Mouse (Mus musculus) heart, embryonic 13.5 days (tissue): Measurements from ENCODE around the gene Rpl36-ps4. TPM values are rescaled to one million over a fixed set of nuclear protein-coding genes. Genes with fewer than 3 reads are reported as not detected.
A peak's percentile ranks its signal among the peaks of the same experiment; 100 is the strongest.

Source experiments
- ATAC-seq: fragments of 200-750 bp; cut with Nextera tagmentation; 2 replicates; pipeline ENCODE4 v1.8.0; 2017; ENCODE audit warnings: moderate TSS enrichment; ENCODE audit not compliant: insufficient number of reproducible peaks, low FRiP score, low TSS enrichment; ENCODE audit errors: extremely low read depth
- H3K27ac ChIP-seq: fragments of 300-500 bp; sonication (generic); replicated peaks from 2 replicates; pipeline ENCODE4 v1.5.1; 2015; ENCODE audit warnings: moderate library complexity, mild to moderate bottlenecking, inconsistent platforms
- H3K27me3 ChIP-seq: fragments of 300-500 bp; sonication (generic); replicated peaks from 2 replicates; pipeline ENCODE4 v1.6.1; 2015; ENCODE audit warnings: mild to moderate bottlenecking, inconsistent platforms
- H3K36me3 ChIP-seq: fragments of 300-500 bp; sonication (generic); 2 replicates; pipeline ENCODE4 v1.6.1; 2015; ENCODE audit warnings: mild to moderate bottlenecking, inconsistent platforms
- H3K4me1 ChIP-seq: fragments of 300-500 bp; sonication (generic); 2 replicates; pipeline ENCODE4 v1.6.1; 2015; ENCODE audit warnings: inconsistent platforms
- H3K4me2 ChIP-seq: fragments of 300-500 bp; sonication (generic); 2 replicates; pipeline ENCODE4 v1.6.1; 2015; ENCODE audit warnings: inconsistent platforms, mild to moderate bottlenecking, moderate library complexity
- H3K4me3 ChIP-seq: fragments of 300-500 bp; sonication (generic); 2 replicates; pipeline ENCODE4 v1.5.1; 2015; ENCODE audit warnings: moderate library complexity, mild to moderate bottlenecking, inconsistent platforms
- H3K9ac ChIP-seq: fragments of 300-500 bp; sonication (generic); 2 replicates; pipeline ENCODE4 v1.6.1; 2015; ENCODE audit warnings: inconsistent platforms, mild to moderate bottlenecking, moderate library complexity
- H3K9me3 ChIP-seq: fragments of 300-500 bp; sonication (generic); 2 replicates; pipeline ENCODE4 v1.6.1; 2016; ENCODE audit warnings: inconsistent platforms
- WGBS: fragments of 180-500 bp; shearing (Covaris S2); methylation state at CpG from one replicate; pipeline ENCODE4 v1.1.7; 2015; ENCODE audit warnings: mixed read lengths; 5-methylcytosine and 5-hydroxymethylcytosine counted together
- polyA plus RNA-seq: library from polyadenylated mRNA; unstranded; fragments of >200 nt; fragmentation: Nextera tagmentation; extraction: Ambion mirVana; gene quantifications from 2 replicates; pipeline ENCODE4 v1.2.1, GENCODE M21; 2015

The Rpl36-ps4 gene
- polyA plus RNA-seq = not detected in 2 replicates

DNA sequence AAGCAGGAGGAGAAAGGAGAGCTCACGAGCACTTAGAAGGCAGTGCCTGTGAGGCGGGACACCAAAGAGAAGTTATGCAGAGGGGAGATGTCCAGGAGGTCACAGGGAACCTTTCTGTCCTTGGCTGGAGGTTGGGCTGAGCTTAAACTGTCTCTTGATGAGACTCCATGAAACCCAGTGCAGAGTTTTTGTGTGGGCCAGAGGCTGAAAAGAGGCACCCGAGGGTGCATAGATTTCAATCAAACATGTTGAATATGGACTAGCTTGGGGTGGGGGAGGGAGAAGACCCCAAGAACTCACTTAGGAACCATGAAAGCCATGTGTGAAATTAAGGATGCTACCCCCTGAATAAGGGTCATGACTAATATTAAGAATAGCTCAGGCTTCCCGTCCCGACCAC, at the start of gene Rpl36-ps4:
Gene Rpl36-ps4, plus strand, starts transcription at position 301 of the 400 bp plus-strand sequence.
- no peak for ATAC-seq
- Histone ChIP-seq H3K4me2 (no peak within 1 kb of the TSS), H3K27ac (no peak within 1 kb of the TSS), H3K27me3 (no peaks in the 10 kb centered on the region), H3K9ac (no peak within 1 kb of the TSS), H3K4me1 (no peaks in the 10 kb centered on the region), H3K4me3 (no peak within 1 kb of the TSS), H3K36me3 (no peaks in the 10 kb centered on the region), H3K9me3 (peaks cover 5% of the 10 kb centered on the region)
- 70% methylated on average over 5 of the region's 5 CpGs for WGBS

DNA sequence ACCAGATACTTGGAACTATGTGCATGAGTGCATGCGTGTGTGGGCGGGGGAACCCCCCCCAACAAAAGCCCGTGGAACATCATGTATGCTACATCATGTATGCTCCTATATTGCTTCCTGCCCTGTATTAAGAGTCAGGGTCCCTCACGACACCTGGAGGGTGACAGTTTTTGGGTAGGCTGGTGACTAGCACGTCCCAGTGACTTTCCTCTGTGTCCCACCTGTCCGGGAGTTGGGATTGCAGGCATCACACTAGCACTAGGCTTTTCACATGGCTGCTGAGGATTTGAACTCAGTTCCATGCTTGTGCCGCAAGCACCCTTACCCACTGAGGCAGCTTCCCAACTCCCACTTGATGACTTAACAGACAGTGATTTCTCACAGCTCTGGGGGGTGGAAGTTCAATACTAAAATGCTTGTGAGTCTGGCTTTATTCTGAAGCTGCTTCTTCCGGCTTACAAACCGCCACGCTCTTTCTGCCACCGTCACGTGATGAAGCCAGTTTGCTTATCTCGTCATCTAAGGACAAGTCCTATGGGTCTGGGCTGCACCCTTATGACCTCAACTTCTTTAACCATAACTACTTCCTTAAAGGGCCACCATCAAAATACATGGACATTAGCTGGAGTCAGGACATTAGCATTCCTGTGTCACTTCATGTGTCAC, 49.2 kb upstream of the Rpl36-ps4 start:
- Histone ChIP-seq H3K9me3 (no peaks in the 10 kb centered on the region), H3K27me3 (peaks cover 18% of the 10 kb centered on the region; the same call in 1 of the 2 replicates), H3K36me3 (no peaks in the 10 kb centered on the region), H3K4me3 (no peak overlapping the region), H3K4me2 (no peak overlapping the region), H3K9ac (no peak overlapping the region), H3K27ac (no peak overlapping the region), H3K4me1 (peaks cover 14% of the 10 kb centered on the region)
- 75% methylated on average over 13 of the region's 13 CpGs for WGBS
- ATAC-seq = no peak

DNA sequence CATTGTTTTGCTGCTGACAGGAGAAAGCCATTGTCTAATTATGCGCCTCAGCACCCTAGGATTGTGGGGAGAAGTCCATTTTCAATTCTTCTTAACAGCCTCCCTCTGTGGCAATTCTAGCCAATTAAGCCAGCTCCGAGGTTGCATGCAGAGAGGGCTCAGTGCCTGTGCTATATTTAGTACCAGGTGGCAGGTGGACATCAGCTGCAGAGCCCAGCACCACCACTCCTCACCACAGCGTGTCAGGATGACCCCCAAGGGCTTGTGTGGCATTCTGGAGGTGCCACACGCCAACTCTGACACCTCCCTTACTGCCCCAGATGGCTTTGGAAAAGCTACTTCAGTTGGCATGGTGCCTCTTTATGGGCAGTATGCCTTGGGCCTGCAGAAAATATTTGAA, 48.5 kb upstream of the Rpl36-ps4 start:
- ATAC-seq = no peak
- peaks cover 18% of the 10 kb centered on the region; the same call in 1 of the 2 replicates for H3K27me3 ChIP-seq
- 36% methylated on average over 4 of the region's 4 CpGs for WGBS

DNA sequence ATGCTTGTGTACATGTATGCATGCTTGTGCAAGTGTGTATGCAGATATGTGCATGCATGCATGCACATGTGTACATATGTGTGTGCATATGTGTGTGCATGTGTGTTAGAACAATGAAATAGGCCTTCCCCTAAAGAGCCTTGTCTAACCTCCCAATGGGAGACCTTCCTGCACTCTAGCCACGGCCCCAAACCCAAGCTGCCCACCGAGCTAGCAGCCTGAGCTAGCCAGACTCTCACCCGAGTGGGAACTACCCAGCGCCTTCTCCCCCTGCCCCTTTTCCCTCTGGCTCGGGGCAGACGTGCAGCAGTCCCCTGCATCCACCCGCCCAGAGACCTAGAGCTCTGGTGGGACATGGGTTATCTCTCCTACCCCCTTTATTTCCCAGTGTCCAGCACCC, 47.3 kb upstream of the Rpl36-ps4 start:
- peaks cover 29% of the 10 kb centered on the region for H3K4me1 ChIP-seq
- 79% methylated on average over 7 of the region's 7 CpGs for WGBS
- no peak for ATAC-seq
- no peaks in the 10 kb centered on the region for H3K9me3 ChIP-seq
- no peak overlapping the region for H3K4me2 ChIP-seq
- no peak overlapping the region for H3K4me3 ChIP-seq
- H3K9ac ChIP-seq = no peak overlapping the region
- H3K36me3 ChIP-seq = no peaks in the 10 kb centered on the region
- H3K27ac ChIP-seq = no peak overlapping the region
- peaks cover 15% of the 10 kb centered on the region; the same call in 1 of the 2 replicates for H3K27me3 ChIP-seq

More for the DNA sequence above, 48.5 kb upstream of the Rpl36-ps4 start:
- Histone ChIP-seq H3K36me3 (no peaks in the 10 kb centered on the region), H3K4me1 (peaks cover 20% of the 10 kb centered on the region), H3K9ac (no peak overlapping the region), H3K27ac (no peak overlapping the region), H3K4me3 (no peak overlapping the region), H3K9me3 (no peaks in the 10 kb centered on the region), H3K4me2 (no peak overlapping the region)

DNA sequence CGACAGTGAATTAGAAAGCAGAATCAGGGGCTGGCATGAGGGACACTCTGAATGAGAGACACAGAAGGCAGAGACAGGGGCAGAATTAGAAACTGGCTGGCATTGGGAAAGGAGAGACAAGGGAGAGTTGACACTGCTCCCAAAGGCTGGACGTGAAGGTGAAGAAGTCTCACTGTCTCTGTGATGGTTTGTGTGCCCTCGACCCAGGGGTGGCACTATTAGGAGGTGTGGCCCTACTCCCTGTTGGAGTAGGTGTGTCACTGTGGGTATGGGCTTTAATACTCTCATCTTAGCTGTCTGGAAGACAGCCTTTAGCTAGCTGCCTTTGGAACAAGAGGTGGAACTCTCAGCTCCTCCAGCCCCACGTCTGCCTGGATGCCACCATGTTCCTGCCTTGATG, 46.8 kb upstream of the Rpl36-ps4 start:
- H3K27ac ChIP-seq = no peak overlapping the region
- no peak overlapping the region for H3K4me2 ChIP-seq
- H3K4me1 ChIP-seq = peaks cover 29% of the 10 kb centered on the region
- WGBS = 73% methylated on average over 4 of the region's 4 CpGs
- no peaks in the 10 kb centered on the region for H3K9me3 ChIP-seq
- no peaks in the 10 kb centered on the region for H3K36me3 ChIP-seq
- H3K4me3 ChIP-seq = no peak overlapping the region
- H3K9ac ChIP-seq = no peak overlapping the region
- no peak for ATAC-seq
- peaks cover 15% of the 10 kb centered on the region; the same call in 1 of the 2 replicates for H3K27me3 ChIP-seq

DNA sequence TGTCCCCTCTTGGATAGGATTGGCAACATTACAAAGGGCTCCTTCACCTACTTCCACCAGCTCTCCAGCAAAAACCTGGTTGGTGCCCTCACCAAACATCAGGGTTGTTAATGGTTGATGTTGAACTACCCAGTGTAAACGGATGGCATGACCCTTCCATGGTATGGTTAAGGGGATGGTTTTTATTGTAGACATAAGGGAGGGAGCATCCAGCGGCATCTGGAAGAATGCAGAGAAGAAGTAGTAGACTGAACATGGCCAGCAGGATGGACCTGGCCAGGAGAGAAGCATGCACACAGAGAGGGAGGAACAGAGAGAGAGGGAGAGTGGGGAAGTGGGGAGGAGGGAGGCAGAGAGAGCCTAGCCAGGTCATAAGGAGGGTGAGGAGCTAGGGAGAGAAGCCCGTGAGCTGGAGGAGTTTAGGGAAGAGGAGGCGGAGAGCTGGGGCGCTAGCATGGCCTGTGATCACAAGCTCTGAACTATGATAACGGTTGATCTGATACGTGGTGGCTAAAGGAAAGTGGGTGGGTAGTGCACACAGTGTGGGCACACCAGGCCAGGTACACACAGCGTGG, 45.3 kb upstream of the Rpl36-ps4 start:
- Histone ChIP-seq H3K36me3 (no peaks in the 10 kb centered on the region), H3K9me3 (no peaks in the 10 kb centered on the region), H3K4me1 (peaks cover 29% of the 10 kb centered on the region), H3K27me3 (peaks cover 15% of the 10 kb centered on the region; the same call in 1 of the 2 replicates), H3K4me2 (no peak overlapping the region), H3K27ac (no peak overlapping the region), H3K4me3 (no peak overlapping the region), H3K9ac (no peak overlapping the region)
- 69% methylated on average over 8 of the region's 8 CpGs for WGBS
- ATAC-seq = no peak

DNA sequence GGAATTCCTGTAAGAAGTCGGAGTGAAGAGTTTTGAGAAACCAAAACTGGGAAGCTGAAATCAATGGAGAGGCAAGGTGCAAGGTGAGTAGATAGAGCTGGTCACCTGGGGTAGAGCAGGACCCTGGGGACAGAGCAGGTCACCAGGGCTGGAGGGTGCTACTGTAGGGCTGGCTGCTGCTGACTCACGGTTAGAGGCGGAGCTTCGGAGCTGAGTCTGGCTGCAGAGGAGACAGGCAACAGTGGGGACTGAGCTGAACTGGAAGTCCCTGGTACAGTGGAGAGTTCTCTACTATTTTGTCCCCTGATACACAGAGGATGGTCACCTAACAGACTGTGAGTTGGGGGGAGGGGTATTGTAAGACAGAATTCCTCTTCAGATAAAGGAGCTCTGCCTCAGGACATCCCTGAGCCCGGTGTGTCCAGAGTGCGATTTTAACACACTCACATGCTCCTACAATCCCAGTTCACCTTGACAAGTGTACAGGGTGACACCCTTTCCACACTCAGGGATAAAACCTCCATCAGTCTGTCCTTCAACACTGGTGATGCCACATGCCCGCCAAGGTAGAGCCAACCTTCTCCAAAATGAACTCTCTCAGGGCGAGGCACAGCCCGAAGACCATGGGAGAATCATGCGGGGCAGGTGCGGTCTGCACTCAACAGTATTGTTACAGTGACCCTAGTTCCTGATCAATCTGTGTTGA, 44.3 kb upstream of the Rpl36-ps4 start:
- Histone ChIP-seq H3K27me3 (peaks cover 15% of the 10 kb centered on the region; the same call in 1 of the 2 replicates), H3K36me3 (no peaks in the 10 kb centered on the region), H3K27ac (no peak overlapping the region), H3K9me3 (no peaks in the 10 kb centered on the region), H3K4me3 (no peak overlapping the region), H3K4me2 (no peak overlapping the region), H3K9ac (no peak overlapping the region), H3K4me1 (peaks cover 29% of the 10 kb centered on the region)
- ATAC-seq = no peak
- 64% methylated on average over 11 of the region's 11 CpGs for WGBS

DNA sequence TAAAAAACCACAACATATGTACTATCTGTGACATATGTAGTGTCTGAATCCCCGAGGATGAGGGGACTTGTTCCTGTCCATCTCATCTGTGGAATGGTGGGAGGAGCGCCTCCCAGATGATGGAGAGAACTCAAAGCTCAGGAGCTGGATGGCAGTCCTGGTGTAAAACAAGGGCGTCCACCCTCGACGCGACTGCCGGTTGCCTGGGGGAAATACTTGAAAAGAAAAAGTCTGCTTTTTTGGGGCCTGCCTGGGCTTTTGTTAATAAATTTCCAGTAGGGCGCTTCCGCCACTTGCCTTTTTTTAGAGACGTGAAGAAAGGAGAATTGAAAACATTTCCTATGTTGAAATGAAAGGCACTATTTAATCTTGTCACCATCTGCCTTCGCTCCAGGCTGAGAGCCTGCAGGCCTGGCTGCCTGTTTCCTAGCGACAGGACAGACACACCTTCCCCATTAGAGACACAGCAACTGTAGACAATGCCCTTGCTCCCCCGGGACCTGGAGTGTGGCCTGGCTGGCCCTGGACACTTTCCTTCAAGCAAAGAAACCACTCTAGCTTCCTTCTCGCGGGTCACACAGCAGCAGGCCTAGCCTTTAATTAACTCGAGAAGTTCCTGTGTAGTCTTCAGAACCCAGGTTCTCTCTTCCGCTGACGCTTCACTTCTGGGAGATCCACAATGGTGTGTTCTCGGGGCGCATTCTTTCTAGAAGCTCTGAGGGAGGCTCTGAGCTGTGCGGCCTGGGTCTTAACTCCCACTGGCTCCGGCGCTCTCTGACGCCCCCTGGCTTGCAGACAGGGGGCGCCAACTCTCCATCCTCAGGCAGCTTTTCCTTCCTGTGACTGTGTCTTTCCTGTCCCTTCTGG, 43.3 kb upstream of the Rpl36-ps4 start:
- Histone ChIP-seq H3K36me3 (no peaks in the 10 kb centered on the region), H3K4me1 (peaks cover 23% of the 10 kb centered on the region), H3K9me3 (no peaks in the 10 kb centered on the region), H3K4me3 (no peak overlapping the region), H3K4me2 (peak overlapping the region; percentile 56), H3K27ac (no peak overlapping the region; the same call in 1 of the 2 replicates), H3K27me3 (peaks cover 15% of the 10 kb centered on the region; the same call in 1 of the 2 replicates), H3K9ac (peak overlapping the region; percentile 47)
- no peak for ATAC-seq
- 25% methylated on average over 25 of the region's 25 CpGs for WGBS

DNA sequence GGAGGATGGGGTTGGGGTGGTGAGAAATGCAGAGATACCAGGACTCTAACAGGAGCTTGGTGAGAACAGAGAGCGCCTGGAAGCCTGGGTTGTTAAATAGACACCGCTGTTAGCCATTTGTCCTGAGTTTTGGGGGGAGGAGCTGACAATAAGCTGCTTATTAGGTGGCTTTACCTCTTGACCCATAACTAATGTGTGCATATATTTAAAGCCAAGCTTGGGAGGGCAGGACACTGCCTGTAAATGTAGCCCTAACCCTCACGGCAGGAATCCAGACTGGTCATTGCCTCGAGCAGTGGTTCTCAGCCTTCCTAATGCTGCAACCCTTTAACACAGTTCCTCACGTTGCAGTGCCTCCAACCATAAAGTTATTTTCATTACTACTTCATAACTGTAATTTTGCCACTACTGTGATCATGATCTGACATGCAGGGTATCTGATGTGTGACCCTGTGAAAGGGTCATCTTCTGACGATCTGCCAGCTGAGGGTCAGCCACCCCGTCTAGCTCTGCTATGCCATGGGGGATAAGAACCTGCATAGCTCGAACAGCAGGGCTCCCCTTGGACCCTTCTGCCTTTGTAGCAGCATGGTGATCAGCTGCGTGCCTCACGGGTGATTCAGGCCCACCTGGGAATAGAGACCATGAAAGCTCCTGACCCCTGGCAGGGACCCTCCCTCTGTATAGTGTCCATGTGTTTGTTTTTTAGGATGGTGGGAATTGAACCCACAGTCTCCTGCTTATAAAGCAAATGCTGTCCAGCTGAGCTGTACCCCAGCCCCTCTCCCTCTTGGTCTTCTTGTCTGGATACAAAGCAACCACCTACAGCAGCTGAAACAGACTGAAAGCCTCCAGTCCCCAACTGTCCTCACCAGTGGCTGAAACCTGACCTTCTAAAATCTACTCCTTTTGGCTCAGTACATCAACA, 42.0 kb upstream of the Rpl36-ps4 start:
- WGBS = 68% methylated on average over 10 of the region's 10 CpGs
- H3K4me3 ChIP-seq = no peak overlapping the region
- no peak overlapping the region for H3K27ac ChIP-seq
- no peaks in the 10 kb centered on the region for H3K9me3 ChIP-seq
- H3K4me1 ChIP-seq = peaks cover 25% of the 10 kb centered on the region
- ATAC-seq = no peak
- H3K4me2 ChIP-seq = no peak overlapping the region
- peaks cover 14% of the 10 kb centered on the region; the same call in 1 of the 2 replicates for H3K27me3 ChIP-seq
- H3K36me3 ChIP-seq = no peaks in the 10 kb centered on the region
- no peak overlapping the region for H3K9ac ChIP-seq

DNA sequence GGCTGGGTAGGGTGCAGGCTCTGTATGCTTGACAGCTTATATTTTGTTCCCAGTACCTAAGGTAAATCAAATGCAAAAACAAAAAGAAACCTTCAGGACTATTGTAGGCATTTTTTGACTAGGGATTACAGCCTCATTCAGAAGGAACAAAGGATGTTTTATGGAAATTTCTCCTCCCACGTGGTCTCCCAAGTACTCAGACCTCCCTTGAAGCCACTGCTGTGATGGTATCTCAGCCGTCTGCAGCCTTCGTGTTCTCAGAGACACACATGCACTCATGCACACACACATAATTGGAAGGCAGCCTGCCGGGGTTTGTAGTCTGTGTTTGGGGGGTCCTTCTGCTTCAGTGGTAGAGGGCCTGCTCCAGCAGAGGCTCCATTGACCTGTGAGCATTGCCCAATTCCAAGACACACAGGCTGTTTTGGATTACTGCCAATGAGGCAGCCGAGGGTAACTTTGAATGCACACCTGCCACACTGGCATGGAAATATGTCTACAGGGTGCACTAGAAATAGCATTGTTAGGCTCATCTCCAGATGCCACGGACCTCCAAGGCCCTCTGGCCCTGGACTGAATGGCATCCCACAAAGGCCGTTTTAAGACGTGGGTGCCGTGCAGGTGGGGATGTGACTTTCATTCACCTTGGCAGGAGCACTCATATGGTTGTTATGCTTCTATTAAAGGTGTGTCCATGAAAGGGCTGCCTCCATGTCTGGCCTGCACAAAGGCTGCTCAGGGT, 41.1 kb upstream of the Rpl36-ps4 start:
- Histone ChIP-seq H3K4me3 (no peak overlapping the region), H3K36me3 (no peaks in the 10 kb centered on the region), H3K27ac (no peak overlapping the region), H3K9ac (no peak overlapping the region), H3K4me1 (peaks cover 25% of the 10 kb centered on the region), H3K4me2 (no peak overlapping the region), H3K27me3 (peaks cover 7% of the 10 kb centered on the region; the same call in 1 of the 2 replicates), H3K9me3 (no peaks in the 10 kb centered on the region)
- 55% methylated on average over 9 of the region's 9 CpGs for WGBS
- ATAC-seq = no peak
